In genomic region chr11:115902831-115903230, GRCm38 (mm10) we compare ENCODE assay signal across 9 mouse cellular contexts. TPM values are rescaled to one million over a fixed set of nuclear protein-coding genes. Genes with fewer than 3 reads are reported as not detected.
DNase-seq lines count a peak whose midpoint lies in the region; ATAC-seq and TF ChIP-seq lines count a peak whose summit lies in the region.
"Had no signal": no experiment of that assay in that cellular context is flagged by ENCODE, and none has a peak within 500 bp of the region (broad histone marks: within the 10 kb centered on the region; RNA-seq: fewer than 3 reads in every experiment).

No protein-coding gene starts in this region.

- 22% methylated on average over 1 of the region's 1 CpGs for WGBS in heart, postnatal 0 days

- no peaks in the 10 kb centered on the region for H3K9me3 ChIP-seq in MEL (replicated peaks; ENCODE audit: insufficient read depth, low read length)
- no peaks in the 10 kb centered on the region for H3K9me3 ChIP-seq in heart, postnatal 0 days (replicated peaks; ENCODE audit: control insufficient read depth, low read length)
- H3K9me3 ChIP-seq: embryonic facial prominence, embryonic 12.5 days had no signal

- H3K36me3 ChIP-seq in MEL (ENCODE audit: control insufficient read depth in 1 of 2, insufficient read depth in 2 of 2, low read length in 2 of 2) = peaks cover 0 to 33% of the 10 kb centered on the region in 2 experiments; a peak in 2 of 4 replicates
- peaks cover 27% of the 10 kb centered on the region for H3K36me3 ChIP-seq in heart, postnatal 0 days (replicated peaks; ENCODE audit: control insufficient read depth, insufficient read depth, low read length)

- peak; percentile 30 for DNase-seq in adrenal gland, postnatal 25 days
- no peak for DNase-seq in adrenal gland, adult 2 months
- DNase-seq in MEL (ENCODE audit: low read depth, low spot score) = peak; percentile 97
- DNase-seq in heart, postnatal 0 days (ENCODE audit: low spot score) = peak; percentile 70
- peak; percentile 80 to 84 for DNase-seq in lung, adult 18-20 months
- DNase-seq in urinary bladder, adult 2 months (ENCODE audit: low spot score) = peak; percentile 57
- DNase-seq in left cerebral cortex, adult 9 months (ENCODE audit: low spot score in 2 of 2) = no peak
- no peak for DNase-seq in c-Kit-positive CD71-positive TER-119-positive erythroid progenitor cells, embryonic 14.5 days (ENCODE audit: low spot score)

- H3K27me3 ChIP-seq in MEL (ENCODE audit: control insufficient read depth in 1 of 2, insufficient read depth in 2 of 2, low read length in 2 of 2) = no peaks in the 10 kb centered on the region
- H3K27me3 ChIP-seq in heart, postnatal 0 days (ENCODE audit: control insufficient read depth, insufficient read depth, low read length) = no peaks in the 10 kb centered on the region
- H3K27me3 ChIP-seq: embryonic facial prominence, embryonic 12.5 days had no signal

- peak overlapping the region; percentile 74 for H3K9ac ChIP-seq in MEL (ENCODE audit: control insufficient read depth, low read depth, low read length, poor library complexity, severe bottlenecking)
- H3K9ac ChIP-seq in heart, postnatal 0 days (replicated peaks; ENCODE audit: low read depth, low read length) = no peak overlapping the region; the same call in 1 of the 2 replicates
- H3K9ac ChIP-seq: embryonic facial prominence, embryonic 12.5 days had no signal

- ATAC-seq in heart, postnatal 0 days (ENCODE audit: insufficient read depth, low read depth) = peak; percentile 11; the same call in 1 of the 2 replicates

- H3K79me2 ChIP-seq in MEL (ENCODE audit: control insufficient read depth, insufficient read depth, low read length, poor library complexity) = peaks cover 34% of the 10 kb centered on the region

- TF ChIP-seq CTCF in MEL (IDR thresholded peaks at IDR 0.05 in 2 of 3, conservative IDR thresholded peaks at IDR 0.05 in 1 of 3; ENCODE audit: control insufficient read depth in 1 of 3, insufficient read depth in 1 of 3, low read depth in 2 of 3, low read length in 3 of 3, poor library complexity in 1 of 3, severe bottlenecking in 1 of 3) = no peak
- no peak for TF ChIP-seq CTCF in heart, postnatal 0 days (IDR thresholded peaks at IDR 0.05; ENCODE audit: low read depth)

- H3K4me1 ChIP-seq in MEL (ENCODE audit: control insufficient read depth in 1 of 2, insufficient read depth in 2 of 2, low read length in 2 of 2) = peaks cover 20 to 40% of the 10 kb centered on the region in 2 experiments
- H3K4me1 ChIP-seq in heart, postnatal 0 days (ENCODE audit: control insufficient read depth, insufficient read depth) = peaks cover 46% of the 10 kb centered on the region

- no peak for TF ChIP-seq RAD21 in MEL (IDR thresholded peaks at IDR 0.05; ENCODE audit: low read depth, low read length)

- peak overlapping the region; percentile 98 for H3K27ac ChIP-seq in MEL (ENCODE audit: control insufficient read depth, low read depth, low read length)
- peak overlapping the region; percentile 98 for H3K27ac ChIP-seq in heart, postnatal 0 days (ENCODE audit: low read depth)
- H3K27ac ChIP-seq: embryonic facial prominence, embryonic 12.5 days had no signal

- H3K4me3 ChIP-seq in MEL (ENCODE audit: control insufficient read depth in 1 of 2, insufficient read depth in 1 of 2, low read depth in 2 of 2, low read length in 2 of 2) = peak overlapping the region; percentile 13 to 40; a peak in 3 of 4 replicates
- H3K4me3 ChIP-seq in heart, postnatal 0 days (ENCODE audit: low read depth, low read length) = no peak overlapping the region
- H3K4me3 ChIP-seq: embryonic facial prominence, embryonic 12.5 days had no signal

- peak in 1 of 2 experiments; percentile 81; a peak in 2 of 4 replicates for TF ChIP-seq EP300 in MEL (IDR thresholded peaks at IDR 0.05; ENCODE audit: low read depth in 1 of 2, low read length in 2 of 2)
- TF ChIP-seq EP300 in heart, postnatal 0 days (IDR thresholded peaks at IDR 0.05; ENCODE audit: low read depth) = no peak

- TF ChIP-seq POLR2A in MEL (IDR thresholded peaks at IDR 0.05; ENCODE audit: control insufficient read depth in 1 of 2, insufficient read depth in 1 of 2, low read depth in 1 of 2, low read length in 2 of 2, poor library complexity in 1 of 2) = peak in 1 of 2 experiments; percentile 64; a peak in 1 of 4 replicates

- peak overlapping the region; percentile 71 for H3K4me2 ChIP-seq in heart, postnatal 0 days (ENCODE audit: low read depth, low read length)
- H3K4me2 ChIP-seq: embryonic facial prominence, embryonic 12.5 days had no signal

TF ChIP-seq in MEL, 35 proteins besides CTCF, POLR2A, EP300 and RAD21 (continues in another document):
- TF ChIP-seq CHD2 (IDR thresholded peaks at IDR 0.05; ENCODE audit: low read length) = no peak
- TF ChIP-seq ZMIZ1 (IDR thresholded peaks at IDR 0.05; ENCODE audit: low read depth, low read length) = peak; percentile 81; the same call in 1 of the 2 replicates
- peak; percentile 37; the same call in 1 of the 2 replicates for TF ChIP-seq MAX (IDR thresholded peaks at IDR 0.05; ENCODE audit: low read length)
- no peak for TF ChIP-seq ZC3H11A (IDR thresholded peaks at IDR 0.05; ENCODE audit: low read depth, low read length)
- 0 out of 2 replicates have a peak, but pooled peaks have one; percentile 43 for TF ChIP-seq MYB (IDR thresholded peaks at IDR 0.05; ENCODE audit: low read depth, low read length)
- TF ChIP-seq ELF1 (IDR thresholded peaks at IDR 0.05; ENCODE audit: low read depth, low read length) = no peak
- 0 out of 2 replicates have a peak, but pooled peaks have one; percentile 42 for TF ChIP-seq MXI1 (IDR thresholded peaks at IDR 0.05; ENCODE audit: low read depth, low read length)
- peak; percentile 31 for TF ChIP-seq NELFE (IDR thresholded peaks at IDR 0.05; ENCODE audit: low read depth, low read length)
- TF ChIP-seq POLR2AphosphoS5 (IDR thresholded peaks at IDR 0.05; ENCODE audit: borderline replicate concordance, low read depth, low read length) = no peak
- no peak for TF ChIP-seq GATA1 (IDR thresholded peaks at IDR 0.05; ENCODE audit: low read depth, low read length)
- TF ChIP-seq ZKSCAN1 (IDR thresholded peaks at IDR 0.05; ENCODE audit: low read depth, low read length) = no peak

RNA-seq across cellular contexts. Expression of gene Smim5, which starts 3.1 kb away (rescaled TPM):
- 0.73 TPM in 1 of 2 replicates, not detected in the other for total RNA-seq in adrenal gland, postnatal 25 days (2021)
- total RNA-seq in adrenal gland, adult 2 months (2021) = 1 to 10 TPM in 1 of 2 experiments, under 1 TPM in 1; 0.58 to 1.3 TPM
- 0.86 and 0.99 TPM in 2 replicates for polyA plus RNA-seq in adrenal gland, adult 2 months (2012; rRNA removed)
- 24.9 and 41.0 TPM in 2 replicates for total RNA-seq in MEL (2012; rRNA removed)
- 10 to 100 TPM in 1 of 2 experiments, not detected in 1; 24.8 TPM for polyA plus RNA-seq in MEL (2012; ENCODE audit: insufficient read depth in 1 of 2, insufficient read length in 2 of 2, low read depth in 1 of 2, low replicate concordance in 2 of 2, missing spikeins in 1 of 2)
- 57.5 and 83.0 TPM in 2 replicates for total RNA-seq in heart, postnatal 0 days (2014; rRNA removed; ENCODE audit: low replicate concordance)
- polyA plus RNA-seq in heart, postnatal 0 days (2015; fragmentation: Nextera tagmentation; extraction: Ambion mirVana) = 79.3 and 93.3 TPM in 2 replicates
- 7.0 and 10.4 TPM in 2 replicates for polyA plus RNA-seq in urinary bladder, adult 2 months (2012; rRNA removed)

RNA-seq across cellular contexts. Expression of gene Smim6, which starts 9.0 kb away (rescaled TPM):
- total RNA-seq in adrenal gland, postnatal 25 days (2021) = not detected in 2 replicates
- total RNA-seq in adrenal gland, adult 2 months (2021) = not detected
- polyA plus RNA-seq in adrenal gland, adult 2 months (2012; rRNA removed) = not detected in 2 replicates
- 1.2 and 1.3 TPM in 2 replicates for total RNA-seq in MEL (2012; rRNA removed)
- 1 to 10 TPM in 1 of 2 experiments, not detected in 1; 3.8 TPM for polyA plus RNA-seq in MEL (2012; ENCODE audit: insufficient read depth in 1 of 2, insufficient read length in 2 of 2, low read depth in 1 of 2, low replicate concordance in 2 of 2, missing spikeins in 1 of 2)
- total RNA-seq in heart, postnatal 0 days (2014; rRNA removed; ENCODE audit: low replicate concordance) = not detected in 2 replicates
- polyA plus RNA-seq in heart, postnatal 0 days (2015; fragmentation: Nextera tagmentation; extraction: Ambion mirVana) = 0.98 and 1.6 TPM in 2 replicates
- 16.9 and 17.8 TPM in 2 replicates for polyA plus RNA-seq in urinary bladder, adult 2 months (2012; rRNA removed)

RNA-seq across cellular contexts. Expression of gene Sap30bp, which starts 30.3 kb away (rescaled TPM):
- total RNA-seq in adrenal gland, postnatal 25 days (2021) = 32.0 and 41.3 TPM in 2 replicates
- total RNA-seq in adrenal gland, adult 2 months (2021) = 10 to 100 TPM; 31.8 to 44.5 TPM
- polyA plus RNA-seq in adrenal gland, adult 2 months (2012; rRNA removed) = 31.4 and 33.8 TPM in 2 replicates
- total RNA-seq in MEL (2012; rRNA removed) = 51.6 and 69.2 TPM in 2 replicates
- polyA plus RNA-seq in MEL (2012; ENCODE audit: insufficient read depth in 1 of 2, insufficient read length in 2 of 2, low read depth in 1 of 2, low replicate concordance in 2 of 2, missing spikeins in 1 of 2) = 10 to 100 TPM in 1 of 2 experiments, not detected in 1; 49.1 TPM
- 11.7 and 17.9 TPM in 2 replicates for total RNA-seq in heart, postnatal 0 days (2014; rRNA removed; ENCODE audit: low replicate concordance)
- polyA plus RNA-seq in heart, postnatal 0 days (2015; fragmentation: Nextera tagmentation; extraction: Ambion mirVana) = 19.0 and 19.6 TPM in 2 replicates
- 31.6 and 33.7 TPM in 2 replicates for polyA plus RNA-seq in urinary bladder, adult 2 months (2012; rRNA removed)

RNA-seq across cellular contexts. Expression of gene Recql5, which starts 30.4 kb away (rescaled TPM):
- total RNA-seq in adrenal gland, postnatal 25 days (2021) = 31.4 and 37.1 TPM in 2 replicates
- total RNA-seq in adrenal gland, adult 2 months (2021) = 10 to 100 TPM; 20.8 to 28.3 TPM
- polyA plus RNA-seq in adrenal gland, adult 2 months (2012; rRNA removed) = 22.4 and 25.4 TPM in 2 replicates
- total RNA-seq in MEL (2012; rRNA removed) = 16.7 and 20.3 TPM in 2 replicates
- polyA plus RNA-seq in MEL (2012; ENCODE audit: insufficient read depth in 1 of 2, insufficient read length in 2 of 2, low read depth in 1 of 2, low replicate concordance in 2 of 2, missing spikeins in 1 of 2) = 10 to 100 TPM in 1 of 2 experiments, not detected in 1; 21.5 TPM
- 5.4 and 5.8 TPM in 2 replicates for total RNA-seq in heart, postnatal 0 days (2014; rRNA removed; ENCODE audit: low replicate concordance)
- polyA plus RNA-seq in heart, postnatal 0 days (2015; fragmentation: Nextera tagmentation; extraction: Ambion mirVana) = 6.2 and 6.3 TPM in 2 replicates
- polyA plus RNA-seq in urinary bladder, adult 2 months (2012; rRNA removed) = 26.4 and 29.5 TPM in 2 replicates

RNA-seq across cellular contexts. Expression of gene Myo15b, which starts 44.6 kb away (rescaled TPM):
- 0.36 TPM in 1 of 2 replicates, not detected in the other for total RNA-seq in adrenal gland, postnatal 25 days (2021)
- under 1 TPM in 1 of 2 experiments, not detected in 1; 0.35 TPM for total RNA-seq in adrenal gland, adult 2 months (2021)
- 0.13 and 0.47 TPM in 2 replicates for polyA plus RNA-seq in adrenal gland, adult 2 months (2012; rRNA removed)
- total RNA-seq in MEL (2012; rRNA removed) = 1.3 and 1.5 TPM in 2 replicates
- polyA plus RNA-seq in MEL (2012; ENCODE audit: insufficient read depth in 1 of 2, insufficient read length in 2 of 2, low read depth in 1 of 2, low replicate concordance in 2 of 2, missing spikeins in 1 of 2) = 1 to 10 TPM in 1 of 2 experiments, not detected in 1; 3.2 TPM
- not detected in 2 replicates for total RNA-seq in heart, postnatal 0 days (2014; rRNA removed; ENCODE audit: low replicate concordance)
- 0.04 and 0.11 TPM in 2 replicates for polyA plus RNA-seq in heart, postnatal 0 days (2015; fragmentation: Nextera tagmentation; extraction: Ambion mirVana)
- polyA plus RNA-seq in urinary bladder, adult 2 months (2012; rRNA removed) = 0.44 and 0.65 TPM in 2 replicates

Comparison
In these comparisons a context has a peak if more than half of its experiments do, and no peak if none do; other contexts are left out.
1. DNase-seq: peak in adrenal gland, postnatal 25 days (single experiment), MEL (single experiment), heart, postnatal 0 days (single experiment), lung, adult 18-20 months (2 of 2) and urinary bladder, adult 2 months (single experiment); none in adrenal gland, adult 2 months (single experiment), left cerebral cortex, adult 9 months (0 of 2) and c-Kit-positive CD71-positive TER-119-positive erythroid progenitor cells, embryonic 14.5 days (single experiment).
2. RNA of gene Smim5, which starts 3.1 kb away (total RNA-seq): 57.5 to 83.0 TPM in heart, postnatal 0 days and 24.9 to 41.0 TPM in MEL; 0.58 to 1.3 TPM in adrenal gland, adult 2 months and 0.73 TPM in adrenal gland, postnatal 25 days; every median in the first group is over 10 times any median in the second.